Mouse (Mus musculus) liver, postnatal 0 days (tissue): ENCODE results near the gene Tcaf2. TPM values are rescaled to one million over a fixed set of nuclear protein-coding genes. Genes with fewer than 3 reads are reported as not detected.
A peak's percentile ranks its signal among the peaks of the same experiment; 100 is the strongest.

Experiments
- ATAC-seq: fragments of 200-750 bp; cut with Nextera tagmentation; 2 replicates; pipeline ENCODE4 v1.8.0; 2017; ENCODE audit warnings: mild to moderate bottlenecking, moderate library complexity
- DNase-seq: peaks from one replicate; pipeline ENCODE4 v3.0.0-alpha.2; 2016
- H3K27ac ChIP-seq: fragments of 300-500 bp; sonication (generic); 2 replicates; pipeline ENCODE4 v1.5.1; 2014; ENCODE audit warnings: antibody characterized with exemption, moderate library complexity, mild to moderate bottlenecking, low read depth
- H3K27me3 ChIP-seq: fragments of 300-500 bp; sonication (generic); 2 replicates; pipeline ENCODE4 v1.6.1; 2014; ENCODE audit warnings: low read length, control low read depth, mixed read lengths; ENCODE audit not compliant: insufficient read depth
- H3K36me3 ChIP-seq: fragments of 300-500 bp; sonication (generic); replicated peaks from 2 replicates; pipeline ENCODE4 v1.6.1; 2014; ENCODE audit warnings: mild to moderate bottlenecking, control low read depth, low read length, moderate library complexity, mixed read lengths; ENCODE audit not compliant: insufficient read depth
- H3K4me1 ChIP-seq: fragments of 300-500 bp; sonication (generic); 2 replicates; pipeline ENCODE4 v1.6.1; 2014; ENCODE audit warnings: antibody characterized with exemption, mild to moderate bottlenecking, control low read depth; ENCODE audit not compliant: insufficient read depth
- H3K4me2 ChIP-seq: fragments of 300-500 bp; sonication (generic); 2 replicates; pipeline ENCODE4 v1.6.1; 2014; ENCODE audit warnings: low read depth, mild to moderate bottlenecking, low read length, moderate library complexity, mixed read lengths
- H3K4me3 ChIP-seq: fragments of 300-500 bp; sonication (generic); 2 replicates; pipeline ENCODE4 v1.5.1; 2014; ENCODE audit warnings: low read depth, low read length
- H3K9ac ChIP-seq: fragments of 300-500 bp; sonication (generic); replicated peaks from 2 replicates; pipeline ENCODE4 v1.6.1; 2014; ENCODE audit warnings: mild to moderate bottlenecking, moderate library complexity
- H3K9me3 ChIP-seq: fragments of 300-500 bp; sonication (generic); 2 replicates; pipeline ENCODE4 v1.6.1; 2016; ENCODE audit warnings: mild to moderate bottlenecking, control low read depth, low read length, mixed read lengths
- CTCF ChIP-seq: sonication (generic); IDR thresholded peaks from 2 replicates; pipeline ENCODE4 v1.5.1; 2016; ENCODE audit warnings: antibody characterized with exemption, low read depth
- EP300 ChIP-seq: IDR thresholded peaks from 2 replicates; pipeline ENCODE4 v1.6.1; 2016; ENCODE audit warnings: antibody characterized with exemption, low read depth, mild to moderate bottlenecking
- WGBS: fragments of 180-500 bp; shearing (Covaris S2); extraction: QIAGEN DNeasy Blood & Tissue Kit; methylation state at CpG from one replicate; pipeline ENCODE4 v1.1.7; 2014; ENCODE audit not compliant: insufficient replicate concordance; 5-methylcytosine and 5-hydroxymethylcytosine counted together
- polyA plus RNA-seq: library from polyadenylated mRNA; unstranded; fragments of >200 nt; fragmentation: Nextera tagmentation; extraction: Ambion mirVana; gene quantifications from 2 replicates; pipeline ENCODE4 v1.2.1, GENCODE M21; 2015

The Tcaf2 gene
- polyA plus RNA-seq, 1 experiment from 2014 or later: 0.11 TPM

GRCm38 (mm10) chr6:42676011-42676410 is 31.0 kb upstream of the Tcaf2 start:
- no peak overlapping the region for H3K9ac ChIP-seq
- no peaks in the 10 kb centered on the region for H3K27me3 ChIP-seq
- no peak overlapping the region for H3K4me3 ChIP-seq
- no peaks in the 10 kb centered on the region for H3K9me3 ChIP-seq
- 81% methylated on average over 3 of the region's 3 CpGs for WGBS
- no peak for DNase-seq
- no peaks in the 10 kb centered on the region for H3K36me3 ChIP-seq
- ATAC-seq: no peak
- no peak overlapping the region for H3K4me2 ChIP-seq
- H3K4me1 ChIP-seq: no peaks in the 10 kb centered on the region
- no peak overlapping the region for H3K27ac ChIP-seq
- TF ChIP-seq CTCF (no peak), EP300 (no peak)

DNA sequence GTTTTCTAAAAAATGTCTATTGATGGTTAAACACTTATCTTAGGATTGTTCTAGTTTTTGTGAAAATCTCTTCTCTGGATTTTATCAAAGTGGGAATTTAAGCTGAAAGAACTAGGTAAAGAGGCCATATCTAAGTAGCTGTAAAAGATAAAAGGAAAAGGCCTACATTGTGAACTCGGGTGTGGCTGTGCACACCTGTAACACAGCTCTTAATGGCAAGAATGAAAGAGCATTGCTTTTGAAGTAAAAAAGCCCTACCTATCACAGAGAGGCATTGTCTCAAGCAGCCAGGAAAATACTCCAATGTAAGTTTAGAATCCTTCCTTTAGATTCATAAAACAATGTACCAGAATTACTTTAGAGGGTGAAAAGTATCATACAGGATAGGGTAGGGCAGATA is 26.7 kb upstream of the Tcaf2 start:
- Histone ChIP-seq H3K27me3 (no peaks in the 10 kb centered on the region), H3K9ac (no peak overlapping the region), H3K36me3 (no peaks in the 10 kb centered on the region), H3K4me2 (no peak overlapping the region), H3K9me3 (no peaks in the 10 kb centered on the region), H3K4me3 (no peak overlapping the region), H3K27ac (no peak overlapping the region), H3K4me1 (no peaks in the 10 kb centered on the region)
- TF ChIP-seq CTCF (no peak), EP300 (no peak)
- ATAC-seq (no peak), DNase-seq (no peak)
- 72% methylated on average over 1 of the region's 1 CpGs for WGBS

GRCm38 (mm10) chr6:42667722-42668121 is 22.7 kb upstream of the Tcaf2 start:
- WGBS: 75% methylated on average over 2 of the region's 2 CpGs
- Histone ChIP-seq H3K9me3 (no peaks in the 10 kb centered on the region), H3K4me1 (no peaks in the 10 kb centered on the region), H3K36me3 (no peaks in the 10 kb centered on the region), H3K27ac (no peak overlapping the region), H3K9ac (no peak overlapping the region), H3K4me2 (no peak overlapping the region), H3K27me3 (no peaks in the 10 kb centered on the region), H3K4me3 (no peak overlapping the region)
- TF ChIP-seq CTCF (no peak), EP300 (no peak)
- ATAC-seq (no peak), DNase-seq (no peak)

DNA sequence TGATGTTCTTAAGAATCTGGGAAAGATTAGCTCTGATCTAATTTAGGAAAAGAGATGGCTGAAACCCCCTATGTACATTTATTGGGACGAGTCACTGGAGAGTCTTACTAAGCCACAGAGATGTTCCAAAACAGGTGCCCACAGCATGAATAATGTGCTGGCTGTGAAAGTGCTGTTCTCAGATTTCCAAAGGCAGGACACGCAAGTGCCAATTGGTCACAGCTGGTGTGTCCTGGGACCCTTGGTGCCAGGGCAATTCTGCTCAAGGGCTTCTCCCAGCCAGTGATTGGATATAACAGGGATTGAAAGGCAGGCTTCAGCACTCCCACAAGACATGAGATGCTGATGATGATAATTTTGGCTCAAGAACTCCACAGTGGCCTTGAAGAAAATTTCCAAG is 16.7 kb upstream of the Tcaf2 start:
- DNase-seq: no peak
- no peak for ATAC-seq

DNA sequence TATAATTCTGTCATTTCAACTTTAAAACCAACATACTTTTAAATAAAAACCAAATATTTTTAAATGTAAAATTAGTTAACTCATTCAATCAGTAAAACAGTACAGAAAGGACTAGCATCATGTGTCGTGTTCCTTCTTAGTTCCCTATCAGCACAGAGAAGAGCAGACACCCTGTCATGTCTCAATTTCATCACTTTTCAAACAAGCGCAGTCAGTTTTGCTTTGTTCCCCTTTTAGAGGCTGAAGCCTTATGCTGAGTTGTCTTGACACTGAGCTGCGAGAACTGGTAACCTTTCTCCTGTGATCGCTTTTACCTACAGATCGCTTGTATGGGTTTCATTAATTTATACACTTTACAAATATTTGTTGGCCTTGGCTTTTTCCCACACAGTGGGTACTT is 10.7 kb downstream of the Tcaf2 start:
- Histone ChIP-seq H3K4me3 (no peak overlapping the region), H3K4me1 (no peaks in the 10 kb centered on the region), H3K27me3 (no peaks in the 10 kb centered on the region), H3K9ac (no peak overlapping the region), H3K36me3 (no peaks in the 10 kb centered on the region), H3K4me2 (no peak overlapping the region), H3K27ac (no peak overlapping the region), H3K9me3 (no peaks in the 10 kb centered on the region)
- ATAC-seq (no peak), DNase-seq (no peak)
- no peak for TF ChIP-seq CTCF
- TF ChIP-seq EP300: no peak
- 61% methylated on average over 5 of the region's 5 CpGs for WGBS

More for the DNA sequence above, 16.7 kb upstream of the Tcaf2 start:
- H3K36me3 ChIP-seq: no peaks in the 10 kb centered on the region
- TF ChIP-seq EP300: no peak
- no peak for TF ChIP-seq CTCF
- H3K9ac ChIP-seq: no peak overlapping the region
- no peak overlapping the region for H3K4me2 ChIP-seq
- H3K27ac ChIP-seq: no peak overlapping the region
- no peak overlapping the region for H3K4me3 ChIP-seq
- H3K9me3 ChIP-seq: no peaks in the 10 kb centered on the region
- WGBS: 61% methylated on average over 2 of the region's 2 CpGs
- no peaks in the 10 kb centered on the region for H3K4me1 ChIP-seq
- no peaks in the 10 kb centered on the region for H3K27me3 ChIP-seq

- TF ChIP-seq EP300: no peak
- TF ChIP-seq CTCF: peak; percentile 21; the same call in 1 of the 2 replicates
- Histone ChIP-seq H3K27ac (no peak overlapping the region), H3K9me3 (no peaks in the 10 kb centered on the region), H3K36me3 (no peaks in the 10 kb centered on the region), H3K4me1 (no peaks in the 10 kb centered on the region), H3K9ac (no peak overlapping the region), H3K27me3 (no peaks in the 10 kb centered on the region), H3K4me3 (no peak overlapping the region), H3K4me2 (no peak overlapping the region)
- DNase-seq: no peak
- WGBS: 55% methylated on average over 4 of the region's 4 CpGs
- no peak for ATAC-seq
Observed at GRCm38 (mm10) chr6:42631395-42631794, 13.7 kb downstream of the Tcaf2 start.

GRCm38 (mm10) chr6:42616904-42617303 is 28.1 kb downstream of the Tcaf2 start:
- TF ChIP-seq CTCF (no peak), EP300 (no peak)
- Histone ChIP-seq H3K4me3 (no peak overlapping the region), H3K27ac (no peak overlapping the region), H3K9me3 (no peaks in the 10 kb centered on the region), H3K27me3 (no peaks in the 10 kb centered on the region), H3K36me3 (no peaks in the 10 kb centered on the region), H3K4me1 (no peaks in the 10 kb centered on the region), H3K4me2 (no peak overlapping the region), H3K9ac (no peak overlapping the region)
- WGBS: 78% methylated on average over 2 of the region's 2 CpGs
- no peak for DNase-seq
- ATAC-seq: no peak
